In the genomic region with DNA sequence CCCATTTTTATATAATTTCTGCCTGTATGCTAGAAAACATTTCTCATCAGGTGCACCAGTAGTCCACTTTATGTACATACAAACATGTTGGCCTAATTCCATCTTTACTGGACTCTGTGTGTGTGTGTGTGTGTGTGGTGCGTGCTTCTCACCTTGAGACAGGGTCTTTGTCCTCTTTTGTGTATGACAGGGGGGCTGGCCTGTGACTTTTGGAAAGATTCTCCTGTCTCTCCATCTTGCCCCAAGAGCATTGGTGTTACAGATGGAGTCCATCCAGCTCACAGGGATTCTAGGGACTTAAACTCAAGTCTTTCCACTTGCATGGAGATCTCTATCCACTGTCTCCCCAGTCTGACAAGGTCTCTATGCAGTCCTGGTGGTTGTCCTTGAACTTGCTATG, we compare ENCODE assay signal across 25 mouse cellular contexts. TPM values are rescaled to one million over a fixed set of nuclear protein-coding genes. Genes with fewer than 3 reads are reported as not detected.
DNase-seq lines count a peak whose midpoint lies in the region; ATAC-seq and TF ChIP-seq lines count a peak whose summit lies in the region.
"Had no signal": no experiment of that assay in that cellular context is flagged by ENCODE, and none has a peak within 500 bp of the region (broad histone marks: within the 10 kb centered on the region; RNA-seq: fewer than 3 reads in every experiment).

No protein-coding gene starts in this region.

- H3K36me3 ChIP-seq in neural tube, embryonic 13.5 days: peaks cover 25% of the 10 kb centered on the region
- H3K36me3 ChIP-seq in neural tube, embryonic 15.5 days: peaks cover 11% of the 10 kb centered on the region
- H3K36me3 ChIP-seq: G1E had no signal

- intact Hi-C loops in heart, postnatal 14 days (cut with DNase I): no loop called here
- intact Hi-C loops in left cerebral cortex, adult 2 months (cut with DNase I): no loop called here
- intact Hi-C loops in left cerebral cortex, postnatal 25 days (cut with DNase I): no loop called here

- no peak for TF ChIP-seq CTCF in left cerebral cortex, adult 2 months (IDR thresholded peaks at IDR 0.05)

- DNase-seq in heart, adult 11 months: peak; percentile 84
- no peak for DNase-seq in heart, postnatal 14 days
- no peak for DNase-seq in left cerebral cortex, adult 2 months (ENCODE audit: extremely low spot score in 1 of 2, low spot score in 2 of 2)
- DNase-seq in left cerebral cortex, postnatal 25 days (ENCODE audit: low spot score in 2 of 2): no peak
- DNase-seq in cerebellum, adult 11 months: no peak
- DNase-seq: adrenal gland, postnatal 36 days; B cell, adult 2 months; gastrocnemius, postnatal 14 days; heart, adult 18-20 months; heart, postnatal 36 days; kidney, adult 8-10 months; liver, embryonic 13.5 days; lung, adult 2 months; right cerebral cortex, adult 18-20 months; right cerebral cortex, postnatal 4 days; thymus, adult 18-20 months; thymus, postnatal 36 days had no signal

- peak overlapping the region; percentile 56 for H3K4me3 ChIP-seq in left cerebral cortex, adult 2 months
- H3K4me3 ChIP-seq in neural tube, embryonic 13.5 days: no peak overlapping the region
- no peak overlapping the region for H3K4me3 ChIP-seq in neural tube, embryonic 15.5 days (replicated peaks)

- H3K27ac ChIP-seq in left cerebral cortex, adult 2 months: peak overlapping the region; percentile 64; the same call in 1 of the 2 replicates
- H3K27ac ChIP-seq in neural tube, embryonic 13.5 days (replicated peaks): no peak overlapping the region
- H3K27ac ChIP-seq in neural tube, embryonic 15.5 days (replicated peaks): no peak overlapping the region
- H3K27ac ChIP-seq: embryonic facial prominence, embryonic 10.5 days; liver, embryonic 13.5 days; neural tube, embryonic 12.5 days had no signal

- no peaks in the 10 kb centered on the region for H3K27me3 ChIP-seq in neural tube, embryonic 13.5 days
- H3K27me3 ChIP-seq in neural tube, embryonic 15.5 days (replicated peaks): no peaks in the 10 kb centered on the region
- H3K27me3 ChIP-seq: CH12.LX; neural tube, embryonic 12.5 days; Patski had no signal

- no peak overlapping the region for H3K9ac ChIP-seq in neural tube, embryonic 13.5 days
- H3K9ac ChIP-seq in neural tube, embryonic 15.5 days (replicated peaks): no peak overlapping the region
- H3K9ac ChIP-seq: liver, embryonic 13.5 days; neural tube, embryonic 12.5 days had no signal

- ATAC-seq in neural tube, embryonic 13.5 days (ENCODE audit: low read depth): no peak
- no peak for ATAC-seq in neural tube, embryonic 15.5 days (ENCODE audit: low FRiP score)
- ATAC-seq: Patski had no signal

- 100% methylated on average over 1 of the region's 1 CpGs for WGBS in neural tube, embryonic 13.5 days
- 97% methylated on average over 1 of the region's 1 CpGs for WGBS in neural tube, embryonic 15.5 days

- no peaks in the 10 kb centered on the region for H3K9me3 ChIP-seq in neural tube, embryonic 13.5 days
- H3K9me3 ChIP-seq in neural tube, embryonic 15.5 days (replicated peaks): no peaks in the 10 kb centered on the region
- H3K9me3 ChIP-seq: embryonic facial prominence, embryonic 10.5 days; G1E; liver, embryonic 13.5 days; neural tube, embryonic 12.5 days had no signal

- H3K4me1 ChIP-seq in neural tube, embryonic 13.5 days (replicated peaks): peaks cover 15% of the 10 kb centered on the region
- peaks cover 12% of the 10 kb centered on the region; the same call in 1 of the 2 replicates for H3K4me1 ChIP-seq in neural tube, embryonic 15.5 days
- H3K4me1 ChIP-seq: liver, embryonic 13.5 days had no signal

- peak overlapping the region; percentile 88 for H3K4me2 ChIP-seq in neural tube, embryonic 13.5 days
- H3K4me2 ChIP-seq in neural tube, embryonic 15.5 days: no peak overlapping the region; the same call in 1 of the 2 replicates

RNA-seq across cellular contexts. Expression of gene Cdkl4, which starts 0.4 kb away (rescaled TPM):
- under 1 TPM in 1 of 2 experiments, not detected in 1; 0.14 TPM for total RNA-seq in heart, postnatal 14 days (2021)
- 10 to 100 TPM; 17.9 to 18.9 TPM for total RNA-seq in left cerebral cortex, adult 2 months (2021)
- total RNA-seq in left cerebral cortex, postnatal 25 days (2021): 10 to 100 TPM; 18.2 to 23.0 TPM
- polyA plus RNA-seq in neural tube, embryonic 13.5 days (2015; fragmentation: Nextera tagmentation; extraction: Ambion mirVana): 4.7 and 5.9 TPM in 2 replicates
- polyA plus RNA-seq in neural tube, embryonic 15.5 days (2015; fragmentation: Nextera tagmentation; extraction: Ambion mirVana): 5.3 and 5.4 TPM in 2 replicates
- polyA plus RNA-seq: G1E; heart, embryonic 14.5 days had no signal

Comparison
In these comparisons a context has a peak if more than half of its experiments do, and no peak if none do; other contexts are left out.
1. RNA of gene Cdkl4, which starts 0.4 kb away (total RNA-seq): 18.2 to 23.0 TPM in left cerebral cortex, postnatal 25 days and 17.9 to 18.9 TPM in left cerebral cortex, adult 2 months; 0.14 TPM in heart, postnatal 14 days; every median in the first group is over 10 times any median in the second.